Mouse (Mus musculus) common myeloid progenitor, adult 5-6 weeks (primary cell): Measurements from ENCODE around the gene Enah. TPM values are rescaled to one million over a fixed set of nuclear protein-coding genes. Genes with fewer than 3 reads are reported as not detected.

Source experiments
- ATAC-seq: replicated peaks from 2 replicates; pipeline ENCODE4 v1.8.0; 2016; ENCODE audit warnings: low read depth, mild to moderate bottlenecking, moderate TSS enrichment, inconsistent platforms; ENCODE audit not compliant: poor library complexity, severe bottlenecking
- total RNA-seq: library from RNA; stranded (forward); fragments of 200-1000, 187-1606 nt; gene quantifications from 2 replicates; pipeline ENCODE4 v1.2.3, GENCODE M21; 2017

The Enah gene
- total RNA-seq, 1 experiment from 2014 or later, result 0.09 TPM

- peak; percentile 83 for ATAC-seq
Observed at GRCm38 (mm10) chr1:181853081-181853736, 166.6 kb downstream of the Enah start.

- peak; percentile 70 for ATAC-seq
Observed at GRCm38 (mm10) chr1:181852466-181852865, 167.3 kb downstream of the Enah start.

- ATAC-seq, result no peak
Observed at GRCm38 (mm10) chr1:181851521-181852310, 168.1 kb downstream of the Enah start.

GRCm38 (mm10) chr1:181850441-181850840 is 169.3 kb downstream of the Enah start:
- no peak for ATAC-seq

- no peak for ATAC-seq
Observed at GRCm38 (mm10) chr1:181848210-181848609, 171.6 kb downstream of the Enah start.

- no peak for ATAC-seq
Observed at GRCm38 (mm10) chr1:181847396-181847795, 172.4 kb downstream of the Enah start.

Other genes starting within 250 kb of the Enah start
- gene Lbr, start 176.9 kb downstream of the Enah start, total RNA-seq, result 187 and 212 TPM in 2 replicates
- 103 and 131 TPM in 2 replicates for gene Srp9, start 104.7 kb upstream of the Enah start, total RNA-seq
- gene Vmn1r1, start 144.5 kb upstream of the Enah start, total RNA-seq, result not detected in 2 replicates